Comparison of ENCODE assay signal across 16 mouse cellular contexts in genomic region chr2:91349974-91350457, GRCm38 (mm10).
DNase-seq lines count a peak whose midpoint lies in the region; ATAC-seq and TF ChIP-seq lines count a peak whose summit lies in the region.
"Had no signal": no experiment of that assay in that cellular context is flagged by ENCODE, and none has a peak within 500 bp of the region (broad histone marks: within the 10 kb centered on the region; RNA-seq: fewer than 3 reads in every experiment).

No protein-coding gene starts in this region.

- no peak for DNase-seq in adrenal gland, adult 8-10 months
- DNase-seq in liver, postnatal 0 days, result no peak
- no peak for DNase-seq in B cell, adult 2 months
- DNase-seq: cerebellum, adult 11-12 months; heart, postnatal 14 days; layer of hippocampus, postnatal 36 days; retina, postnatal 1 day; spleen, adult 18-20 months had no signal

- no peak for TF ChIP-seq EP300 in liver, postnatal 0 days (IDR thresholded peaks at IDR 0.05; ENCODE audit: low read depth)

- no peaks in the 10 kb centered on the region for H3K27me3 ChIP-seq in intestine, postnatal 0 days (replicated peaks; ENCODE audit: control insufficient read depth, insufficient read depth, low read length)
- H3K27me3 ChIP-seq in kidney, embryonic 16.5 days (ENCODE audit: insufficient read depth, low read length), result no peaks in the 10 kb centered on the region
- no peaks in the 10 kb centered on the region for H3K27me3 ChIP-seq in lung, embryonic 16.5 days (ENCODE audit: control insufficient read depth, insufficient read depth, low read depth, low read length)
- no peaks in the 10 kb centered on the region for H3K27me3 ChIP-seq in stomach, embryonic 16.5 days (ENCODE audit: control insufficient read depth, insufficient read depth, low read length)
- no peaks in the 10 kb centered on the region for H3K27me3 ChIP-seq in liver, postnatal 0 days (ENCODE audit: insufficient read depth, low read length)
- H3K27me3 ChIP-seq: neural tube, embryonic 12.5 days had no signal

- H3K4me1 ChIP-seq in intestine, postnatal 0 days (replicated peaks; ENCODE audit: control insufficient read depth, insufficient read depth, low read length), result no peaks in the 10 kb centered on the region; the same call in 1 of the 2 replicates
- peaks cover 19% of the 10 kb centered on the region for H3K4me1 ChIP-seq in kidney, embryonic 16.5 days (ENCODE audit: insufficient read depth, low read length)
- H3K4me1 ChIP-seq in lung, embryonic 16.5 days (replicated peaks; ENCODE audit: control insufficient read depth, insufficient read depth, low read length), result peaks cover 17% of the 10 kb centered on the region
- H3K4me1 ChIP-seq in stomach, embryonic 16.5 days (ENCODE audit: control insufficient read depth, insufficient read depth, low read length), result peaks cover 7% of the 10 kb centered on the region; the same call in 1 of the 2 replicates
- peaks cover 9% of the 10 kb centered on the region for H3K4me1 ChIP-seq in liver, postnatal 0 days (ENCODE audit: insufficient read depth)
- H3K4me1 ChIP-seq: neural tube, embryonic 12.5 days had no signal

- H3K36me3 ChIP-seq in intestine, postnatal 0 days (ENCODE audit: control insufficient read depth, insufficient read depth), result no peaks in the 10 kb centered on the region
- H3K36me3 ChIP-seq in kidney, embryonic 16.5 days (ENCODE audit: insufficient read depth, low read length), result no peaks in the 10 kb centered on the region
- H3K36me3 ChIP-seq in lung, embryonic 16.5 days (ENCODE audit: control insufficient read depth, insufficient read depth, low read length), result no peaks in the 10 kb centered on the region
- H3K36me3 ChIP-seq in stomach, embryonic 16.5 days (ENCODE audit: control insufficient read depth, insufficient read depth, low read length), result no peaks in the 10 kb centered on the region
- H3K36me3 ChIP-seq in liver, postnatal 0 days (replicated peaks; ENCODE audit: insufficient read depth, low read length), result no peaks in the 10 kb centered on the region
- H3K36me3 ChIP-seq: neural tube, embryonic 12.5 days had no signal

- TF ChIP-seq CTCF in intestine, postnatal 0 days (IDR thresholded peaks at IDR 0.05; ENCODE audit: low read depth), result no peak
- no peak for TF ChIP-seq CTCF in liver, postnatal 0 days (IDR thresholded peaks at IDR 0.05; ENCODE audit: low read depth)

- H3K27ac ChIP-seq in intestine, postnatal 0 days (ENCODE audit: low read depth, low read length), result peak overlapping the region; percentile 87
- H3K27ac ChIP-seq in kidney, embryonic 16.5 days (ENCODE audit: low read length), result peak overlapping the region; percentile 79
- H3K27ac ChIP-seq in lung, embryonic 16.5 days (ENCODE audit: low read length), result peak overlapping the region; percentile 87
- H3K27ac ChIP-seq in stomach, embryonic 16.5 days (ENCODE audit: low read length), result peak overlapping the region; percentile 92
- no peak overlapping the region for H3K27ac ChIP-seq in liver, postnatal 0 days (ENCODE audit: low read depth)
- H3K27ac ChIP-seq: hindbrain, postnatal 0 days; neural tube, embryonic 12.5 days had no signal

- no peak overlapping the region for H3K4me3 ChIP-seq in intestine, postnatal 0 days (ENCODE audit: low read depth, low read length)
- no peak overlapping the region for H3K4me3 ChIP-seq in kidney, embryonic 16.5 days (ENCODE audit: low read length)
- H3K4me3 ChIP-seq in lung, embryonic 16.5 days (ENCODE audit: low read length), result no peak overlapping the region
- no peak overlapping the region for H3K4me3 ChIP-seq in stomach, embryonic 16.5 days (replicated peaks; ENCODE audit: low read length)
- no peak overlapping the region for H3K4me3 ChIP-seq in liver, postnatal 0 days (ENCODE audit: low read depth, low read length)
- H3K4me3 ChIP-seq: neural tube, embryonic 12.5 days had no signal

- 27% methylated on average over 6 of the region's 6 CpGs for WGBS in intestine, postnatal 0 days
- 36% methylated on average over 6 of the region's 6 CpGs for WGBS in kidney, embryonic 16.5 days
- WGBS in lung, embryonic 16.5 days, result 29% methylated on average over 6 of the region's 6 CpGs
- 33% methylated on average over 6 of the region's 6 CpGs for WGBS in stomach, embryonic 16.5 days
- WGBS in liver, postnatal 0 days (ENCODE audit: insufficient replicate concordance), result 61% methylated on average over 6 of the region's 6 CpGs

- peak overlapping the region; percentile 46 for H3K4me2 ChIP-seq in intestine, postnatal 0 days (replicated peaks; ENCODE audit: low read depth)
- no peak overlapping the region; the same call in 1 of the 2 replicates for H3K4me2 ChIP-seq in kidney, embryonic 16.5 days (replicated peaks; ENCODE audit: low read depth, low read length)
- no peak overlapping the region for H3K4me2 ChIP-seq in lung, embryonic 16.5 days (ENCODE audit: low read depth, low read length)
- H3K4me2 ChIP-seq in stomach, embryonic 16.5 days (ENCODE audit: low read depth, low read length), result no peak overlapping the region
- no peak overlapping the region for H3K4me2 ChIP-seq in liver, postnatal 0 days (ENCODE audit: low read depth, low read length)
- H3K4me2 ChIP-seq: neural tube, embryonic 12.5 days had no signal

- no peak overlapping the region for H3K9ac ChIP-seq in intestine, postnatal 0 days (ENCODE audit: low read depth, low read length)
- H3K9ac ChIP-seq in kidney, embryonic 16.5 days (replicated peaks; ENCODE audit: low read length), result no peak overlapping the region
- H3K9ac ChIP-seq in lung, embryonic 16.5 days (ENCODE audit: low read length), result no peak overlapping the region
- H3K9ac ChIP-seq in stomach, embryonic 16.5 days (ENCODE audit: low read length), result no peak overlapping the region
- H3K9ac ChIP-seq in liver, postnatal 0 days (replicated peaks), result no peak overlapping the region
- H3K9ac ChIP-seq: neural tube, embryonic 12.5 days had no signal

- peak; percentile 76 for ATAC-seq in intestine, postnatal 0 days
- peak; percentile 75 for ATAC-seq in kidney, embryonic 16.5 days (ENCODE audit: low FRiP score, low TSS enrichment)
- ATAC-seq in lung, embryonic 16.5 days (ENCODE audit: low read depth), result peak; percentile 93
- peak; percentile 93 for ATAC-seq in stomach, embryonic 16.5 days (ENCODE audit: insufficient read depth, low FRiP score)
- ATAC-seq in liver, postnatal 0 days, result no peak
- ATAC-seq: activated CD4-positive, CD25-positive, alpha-beta regulatory T cell, adult 4 months; hindbrain, postnatal 0 days; midbrain, embryonic 16.5 days had no signal

- H3K9me3 ChIP-seq in intestine, postnatal 0 days (ENCODE audit: control insufficient read depth), result no peaks in the 10 kb centered on the region
- H3K9me3 ChIP-seq in kidney, embryonic 16.5 days (ENCODE audit: low read length), result no peaks in the 10 kb centered on the region
- H3K9me3 ChIP-seq in lung, embryonic 16.5 days (ENCODE audit: control insufficient read depth, low read length), result no peaks in the 10 kb centered on the region
- H3K9me3 ChIP-seq in stomach, embryonic 16.5 days (replicated peaks; ENCODE audit: control insufficient read depth, low read length), result no peaks in the 10 kb centered on the region
- H3K9me3 ChIP-seq in liver, postnatal 0 days (ENCODE audit: low read length), result no peaks in the 10 kb centered on the region
- H3K9me3 ChIP-seq: neural tube, embryonic 12.5 days had no signal
